Mouse (Mus musculus) liver, embryonic 14.5 days (tissue): Measurements from ENCODE around the gene Supt5.

Source experiments
- CTCF ChIP-seq: IDR thresholded peaks from 2 replicates; pipeline ENCODE4 v1.5.1; 2016; ENCODE audit warnings: antibody characterized with exemption, low read depth, control low read depth
- EP300 ChIP-seq: IDR thresholded peaks from 2 replicates; pipeline ENCODE4 v1.6.1; 2016; ENCODE audit warnings: antibody characterized with exemption, low read depth

- TF ChIP-seq CTCF (no peak), EP300 (no peak)
Observed at GRCm38 (mm10) chr7:28357984-28358383, 19.4 kb upstream of the Supt5 start.
